In genomic region chr10:37151539-37152271, GRCm38 (mm10) we compare ENCODE assay signal across 28 mouse cellular contexts.
"Had no signal": no experiment of that assay in that cellular context is flagged by ENCODE, and none has a peak within 500 bp of the region (broad histone marks: within the 10 kb centered on the region; RNA-seq: fewer than 3 reads in every experiment).

No protein-coding gene starts in this region.

- ATAC-seq: hindbrain, embryonic 16.5 days; inflammation-experienced regulatory T-cells, adult 6 months; intestine, embryonic 15.5 days; intestine, postnatal 0 days; liver, postnatal 0 days had no signal

- H3K9ac ChIP-seq: heart, embryonic 12.5 days; hindbrain, embryonic 12.5 days; hindbrain, embryonic 14.5 days; intestine, embryonic 15.5 days; limb, embryonic 12.5 days; liver, embryonic 13.5 days; liver, embryonic 15.5 days; liver, postnatal 0 days had no signal

- H3K4me1 ChIP-seq: heart, embryonic 10.5 days; heart, embryonic 12.5 days; hindbrain, embryonic 10.5 days; hindbrain, embryonic 12.5 days; intestine, embryonic 15.5 days; limb, embryonic 10.5 days; limb, embryonic 12.5 days; liver, embryonic 13.5 days; liver, embryonic 15.5 days had no signal

- H3K4me3 ChIP-seq: heart, embryonic 10.5 days; heart, embryonic 12.5 days; hindbrain, embryonic 10.5 days; hindbrain, embryonic 12.5 days; intestine, embryonic 15.5 days; layer of hippocampus, adult 2 months; left cerebral cortex, adult 2 months; limb, embryonic 10.5 days; limb, embryonic 12.5 days; liver, embryonic 13.5 days; liver, embryonic 15.5 days had no signal

- H3K9me3 ChIP-seq: heart, embryonic 10.5 days; heart, embryonic 12.5 days; hindbrain, embryonic 12.5 days; intestine, embryonic 15.5 days; limb, embryonic 10.5 days; limb, embryonic 12.5 days; liver, embryonic 13.5 days; liver, embryonic 15.5 days had no signal

- H3K27ac ChIP-seq: heart, embryonic 10.5 days; hindbrain, embryonic 10.5 days; hindbrain, embryonic 12.5 days; hindbrain, embryonic 14.5 days; intestine, embryonic 15.5 days; layer of hippocampus, adult 2 months; left cerebral cortex, adult 2 months; limb, embryonic 10.5 days; limb, embryonic 12.5 days; liver, embryonic 13.5 days; liver, embryonic 15.5 days had no signal

- H3K36me3 ChIP-seq: heart, embryonic 10.5 days; heart, embryonic 12.5 days; hindbrain, embryonic 10.5 days; hindbrain, embryonic 12.5 days; intestine, embryonic 15.5 days; limb, embryonic 10.5 days; limb, embryonic 12.5 days; liver, embryonic 13.5 days; liver, embryonic 15.5 days had no signal

- H3K27me3 ChIP-seq: heart, embryonic 12.5 days; hindbrain, embryonic 12.5 days; intestine, embryonic 15.5 days; limb, embryonic 12.5 days; liver, embryonic 13.5 days; liver, embryonic 15.5 days had no signal

- DNase-seq: gastrocnemius, postnatal 10 days; gastrocnemius, postnatal 25 days; heart, adult 18-20 months; heart, postnatal 10 days; heart, postnatal 4 days; kidney, adult 18-20 months; kidney, adult 8-10 months; kidney, postnatal 10 days; kidney, postnatal 25 days; kidney, postnatal 4 days; liver; liver, embryonic 13.5 days; liver, postnatal 0 days had no signal

- H3K4me2 ChIP-seq: heart, embryonic 12.5 days; hindbrain, embryonic 12.5 days; hindbrain, embryonic 14.5 days; intestine, embryonic 15.5 days; limb, embryonic 12.5 days; liver, embryonic 11.5 days; liver, embryonic 13.5 days; liver, embryonic 15.5 days had no signal
